Mouse (Mus musculus): Measurements from ENCODE around the gene Nfib.

DNA sequence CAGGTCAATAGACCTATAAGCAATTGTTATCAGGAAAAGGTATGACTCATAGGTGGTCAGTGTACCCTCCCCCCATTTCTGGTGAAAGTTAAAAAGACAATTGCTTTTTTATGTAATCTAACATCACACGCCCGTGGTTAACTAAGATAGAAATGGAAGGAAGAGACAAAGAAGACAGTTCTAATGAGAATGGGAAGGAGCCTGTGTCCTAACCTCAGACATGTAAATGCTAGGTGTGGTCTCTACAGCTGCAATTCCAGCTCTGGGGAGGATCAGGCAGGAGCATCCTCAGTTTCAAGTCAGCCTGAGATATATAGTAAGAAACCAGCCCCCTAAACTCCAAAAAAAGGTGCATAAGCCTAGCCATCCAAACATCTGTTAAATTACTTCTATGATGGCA, 268.9 kb downstream of the Nfib start:
- no peak for TF ChIP-seq CTCF (IDR thresholded peaks at IDR 0.05; ENCODE audit: borderline replicate concordance, extremely low read depth, insufficient read depth, insufficient read length)
- TF ChIP-seq POLR2A (IDR thresholded peaks at IDR 0.05; ENCODE audit: borderline replicate concordance, extremely low read depth, insufficient read depth, insufficient read length, poor library complexity, severe bottlenecking), result no peak
